7 mouse cellular contexts compared by ENCODE assay signal in the genomic region with DNA sequence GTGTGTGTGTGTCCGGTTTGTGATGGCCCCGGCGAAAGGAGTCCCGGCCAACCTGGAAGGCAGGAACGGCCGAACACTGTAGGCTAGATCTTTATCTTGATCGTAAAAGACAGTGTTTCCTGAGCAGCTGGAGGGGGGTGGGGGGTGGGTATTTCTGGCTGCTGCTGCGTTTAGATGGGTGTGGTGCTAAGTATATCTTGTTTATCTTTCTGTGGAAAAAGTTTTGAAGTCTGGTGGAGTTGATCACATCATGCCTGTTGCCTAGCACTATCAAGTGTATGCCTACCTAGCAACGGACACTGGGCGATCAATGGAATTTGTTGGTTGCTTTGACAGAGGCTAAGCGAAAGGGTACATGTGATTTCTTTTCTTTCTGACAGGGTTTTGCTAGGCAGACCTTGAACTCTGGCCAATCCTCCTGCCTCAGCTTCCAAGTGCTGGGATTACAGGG. TPM values are rescaled to one million over a fixed set of nuclear protein-coding genes. Genes with fewer than 3 reads are reported as not detected.
DNase-seq lines count a peak whose midpoint lies in the region; ATAC-seq and TF ChIP-seq lines count a peak whose summit lies in the region.

No protein-coding gene starts in this region.

- peak overlapping the region; percentile 87 for H3K4me3 ChIP-seq in cortical plate, adult 2 months (ENCODE audit: insufficient read depth, low read length)
- peak overlapping the region; percentile 78 for H3K4me3 ChIP-seq in heart, postnatal 0 days (ENCODE audit: low read depth, low read length)
- peak overlapping the region; percentile 78 for H3K4me3 ChIP-seq in liver, embryonic 11.5 days (ENCODE audit: low read depth, low read length)
- H3K4me3 ChIP-seq in midbrain, postnatal 0 days (ENCODE audit: low read depth, low read length) = peak overlapping the region; percentile 74

- peaks cover 6% of the 10 kb centered on the region; the same call in 1 of the 2 replicates for H3K4me1 ChIP-seq in cortical plate, adult 2 months (ENCODE audit: control insufficient read depth, insufficient read depth, low read length)
- peaks cover 30% of the 10 kb centered on the region for H3K4me1 ChIP-seq in heart, postnatal 0 days (ENCODE audit: control insufficient read depth, insufficient read depth)
- H3K4me1 ChIP-seq in liver, embryonic 11.5 days (replicated peaks; ENCODE audit: control insufficient read depth, insufficient read depth, low read length) = peaks cover 17% of the 10 kb centered on the region
- H3K4me1 ChIP-seq in midbrain, postnatal 0 days (ENCODE audit: insufficient read depth, low read length) = peaks cover 15% of the 10 kb centered on the region; the same call in 1 of the 2 replicates

- H3K27me3 ChIP-seq in heart, postnatal 0 days (ENCODE audit: control insufficient read depth, insufficient read depth, low read length) = no peaks in the 10 kb centered on the region
- no peaks in the 10 kb centered on the region for H3K27me3 ChIP-seq in liver, embryonic 11.5 days (replicated peaks; ENCODE audit: control insufficient read depth, insufficient read depth, low read length)
- H3K27me3 ChIP-seq in midbrain, postnatal 0 days (ENCODE audit: insufficient read depth, low read length) = no peaks in the 10 kb centered on the region

- peak overlapping the region; percentile 77 for H3K4me2 ChIP-seq in heart, postnatal 0 days (ENCODE audit: low read depth, low read length)
- peak overlapping the region; percentile 82 for H3K4me2 ChIP-seq in liver, embryonic 11.5 days
- H3K4me2 ChIP-seq in midbrain, postnatal 0 days (ENCODE audit: low read depth, low read length, poor library complexity, severe bottlenecking) = peak overlapping the region; percentile 60

- 0 out of 2 replicates have a peak overlapping the region, but pooled peaks have one; percentile 72 for H3K27ac ChIP-seq in cortical plate, adult 2 months (ENCODE audit: insufficient read depth, low read length)
- H3K27ac ChIP-seq in heart, postnatal 0 days (ENCODE audit: low read depth) = peak overlapping the region; percentile 97
- H3K27ac ChIP-seq in liver, embryonic 11.5 days (ENCODE audit: low read depth, low read length) = peak overlapping the region; percentile 99
- H3K27ac ChIP-seq in midbrain, postnatal 0 days (ENCODE audit: low read depth, low read length) = peak overlapping the region; percentile 96

- peak overlapping the region; percentile 88 for H3K9ac ChIP-seq in heart, postnatal 0 days (replicated peaks; ENCODE audit: low read depth, low read length)
- peak overlapping the region; percentile 94 for H3K9ac ChIP-seq in liver, embryonic 11.5 days (ENCODE audit: low read depth, low read length)
- H3K9ac ChIP-seq in midbrain, postnatal 0 days (replicated peaks; ENCODE audit: low read length, poor library complexity, severe bottlenecking) = peak overlapping the region; percentile 86

- TF ChIP-seq POLR2A in cortical plate, adult 2 months (IDR thresholded peaks at IDR 0.05; ENCODE audit: extremely low read depth, insufficient read depth, low read length) = no peak

- peak; percentile 6; the same call in 1 of the 2 replicates for ATAC-seq in heart, postnatal 0 days (ENCODE audit: insufficient read depth, low read depth)
- ATAC-seq in liver, embryonic 11.5 days (replicated peaks; ENCODE audit: low FRiP score) = peak; percentile 56
- 0 out of 2 replicates have a peak, but pooled peaks have one; percentile 12 for ATAC-seq in midbrain, postnatal 0 days (ENCODE audit: low FRiP score)

- TF ChIP-seq EP300 in heart, postnatal 0 days (IDR thresholded peaks at IDR 0.05; ENCODE audit: low read depth) = no peak; the same call in none of the 2 replicates

- DNase-seq in B cell, adult 2 months = peak; percentile 23 to 29
- DNase-seq in CD4-positive, CD25-positive, alpha-beta regulatory T cell, adult 2 months (ENCODE audit: low read depth, low spot score) = peak; percentile 81
- peak; percentile 41 for DNase-seq in heart, postnatal 0 days (ENCODE audit: low spot score)
- DNase-seq in liver, embryonic 11.5 days (ENCODE audit: low spot score) = no peak
- DNase-seq in midbrain, postnatal 0 days (ENCODE audit: low spot score) = peak; percentile 24
- no peak for DNase-seq in layer of hippocampus, adult 9-10 months (ENCODE audit: low spot score)

- TF ChIP-seq CTCF in cortical plate, adult 2 months (IDR thresholded peaks at IDR 0.05; ENCODE audit: extremely low read depth, insufficient read depth, low read length) = no peak
- no peak for TF ChIP-seq CTCF in heart, postnatal 0 days (IDR thresholded peaks at IDR 0.05; ENCODE audit: low read depth)
- no peak for TF ChIP-seq CTCF in midbrain, postnatal 0 days (IDR thresholded peaks at IDR 0.05)

- 1% methylated on average over 11 of the region's 11 CpGs for WGBS in heart, postnatal 0 days
- WGBS in liver, embryonic 11.5 days = 2% methylated on average over 11 of the region's 11 CpGs
- WGBS in midbrain, postnatal 0 days = 0% methylated on average over 11 of the region's 11 CpGs

- H3K36me3 ChIP-seq in heart, postnatal 0 days (replicated peaks; ENCODE audit: control insufficient read depth, insufficient read depth, low read length) = no peaks in the 10 kb centered on the region
- no peaks in the 10 kb centered on the region for H3K36me3 ChIP-seq in liver, embryonic 11.5 days (ENCODE audit: control insufficient read depth, insufficient read depth, low read length)
- H3K36me3 ChIP-seq in midbrain, postnatal 0 days (ENCODE audit: insufficient read depth, low read length) = peaks cover 4% of the 10 kb centered on the region; the same call in 1 of the 2 replicates

- H3K9me3 ChIP-seq in heart, postnatal 0 days (replicated peaks; ENCODE audit: control insufficient read depth, low read length) = no peaks in the 10 kb centered on the region
- no peaks in the 10 kb centered on the region for H3K9me3 ChIP-seq in liver, embryonic 11.5 days (ENCODE audit: control insufficient read depth, low read length)
- no peaks in the 10 kb centered on the region for H3K9me3 ChIP-seq in midbrain, postnatal 0 days (ENCODE audit: low read length)

RNA-seq across cellular contexts. Expression of gene Smad5, which starts 1.1 kb away (rescaled TPM):
- polyA plus RNA-seq in cortical plate, adult 2 months (2012; rRNA removed) = 12.4 and 13.4 TPM in 2 replicates
- 29.2 and 36.9 TPM in 2 replicates for total RNA-seq in heart, postnatal 0 days (2014; rRNA removed; ENCODE audit: low replicate concordance)
- 10.1 and 12.0 TPM in 2 replicates for polyA plus RNA-seq in heart, postnatal 0 days (2015; fragmentation: Nextera tagmentation; extraction: Ambion mirVana)
- polyA plus RNA-seq in liver, embryonic 11.5 days (2014; fragmentation: Nextera tagmentation; extraction: Ambion mirVana) = 16.8 and 18.5 TPM in 2 replicates
- 37.4 and 40.6 TPM in 2 replicates for total RNA-seq in midbrain, postnatal 0 days (2014; rRNA removed)
- 10.7 and 14.8 TPM in 2 replicates for polyA plus RNA-seq in midbrain, postnatal 0 days (2015; fragmentation: Nextera tagmentation; extraction: Ambion mirVana)

RNA-seq across cellular contexts. Expression of gene Gm45623, which starts 49.7 kb away (rescaled TPM):
- polyA plus RNA-seq in cortical plate, adult 2 months (2012; rRNA removed) = 4.1 and 8.5 TPM in 2 replicates
- total RNA-seq in heart, postnatal 0 days (2014; rRNA removed; ENCODE audit: low replicate concordance) = not detected in 2 replicates
- polyA plus RNA-seq in heart, postnatal 0 days (2015; fragmentation: Nextera tagmentation; extraction: Ambion mirVana) = not detected in 2 replicates
- not detected in 2 replicates for polyA plus RNA-seq in liver, embryonic 11.5 days (2014; fragmentation: Nextera tagmentation; extraction: Ambion mirVana)
- total RNA-seq in midbrain, postnatal 0 days (2014; rRNA removed) = 7.9 and 11.3 TPM in 2 replicates
- 2.0 and 2.2 TPM in 2 replicates for polyA plus RNA-seq in midbrain, postnatal 0 days (2015; fragmentation: Nextera tagmentation; extraction: Ambion mirVana)

Comparison
In these comparisons a context has a peak if more than half of its experiments do, and no peak if none do; other contexts are left out.
1. DNase-seq: peak in B cell, adult 2 months (2 of 2), CD4-positive, CD25-positive, alpha-beta regulatory T cell, adult 2 months (single experiment), heart, postnatal 0 days (single experiment) and midbrain, postnatal 0 days (single experiment); none in liver, embryonic 11.5 days (single experiment) and layer of hippocampus, adult 9-10 months (single experiment).
2. ATAC-seq: peak in every context shown above with its lines; median percentile 56 in liver, embryonic 11.5 days; 12 in midbrain, postnatal 0 days; 6 in heart, postnatal 0 days.
3. Peak in every context shown above with its lines, with median percentiles within 50 percentile points of each other: H3K27ac ChIP-seq, H3K4me3 ChIP-seq, H3K4me2 ChIP-seq and H3K9ac ChIP-seq.